Mouse (Mus musculus) G1E (cell line): Measurements from ENCODE around the gene Myom1.

Experiments
- CTCF ChIP-seq: IDR thresholded peaks from 2 replicates; pipeline ENCODE4 v1.5.1; 2012; ENCODE audit warnings: low read depth, low read length, inconsistent platforms, mixed read lengths
- GATA1 ChIP-seq: IDR thresholded peaks from 2 replicates; pipeline ENCODE4 v1.6.1; 2012; ENCODE audit warnings: borderline replicate concordance, low read length, inconsistent platforms, mixed read lengths

DNA sequence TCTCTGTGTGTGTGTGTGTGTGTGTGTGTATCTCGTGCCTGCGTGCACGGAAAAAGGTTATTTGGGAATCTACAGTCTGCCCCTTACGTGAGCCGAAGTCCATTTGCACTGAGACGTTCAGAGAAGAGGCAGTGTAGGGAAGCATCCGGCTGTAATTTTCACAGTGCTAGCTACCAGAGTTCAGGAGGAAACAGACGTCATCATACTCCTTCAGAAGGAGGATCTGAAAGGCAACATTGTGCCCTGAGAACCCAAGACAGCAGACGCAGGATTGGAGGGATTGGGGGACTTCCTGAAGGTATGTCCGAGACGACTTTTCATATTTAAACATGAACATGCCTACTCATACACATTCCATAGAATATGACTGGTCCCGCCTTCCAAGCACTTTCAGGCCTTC lies 34.8 kb upstream of the Myom1 start:
- TF ChIP-seq CTCF (no peak), GATA1 (no peak)
